Mouse (Mus musculus) C2C12 (cell line): Measurements from ENCODE around the gene Sgcg.

Source experiments
- CEBPB ChIP-seq: IDR thresholded peaks from one replicate; pipeline ENCODE4 v1.6.1; 2011; ENCODE audit warnings: low read depth, mild to moderate bottlenecking, control low read depth, moderate library complexity
- CTCF ChIP-seq: IDR thresholded peaks from one replicate; pipeline ENCODE4 v1.5.1; 2011; ENCODE audit not compliant: control insufficient read depth, insufficient read depth, insufficient read length
- MAX ChIP-seq: IDR thresholded peaks from one replicate; pipeline ENCODE4 v1.6.1; 2011; ENCODE audit warnings: mild to moderate bottlenecking, control low read depth
- MYOD1 ChIP-seq: IDR thresholded peaks from one replicate; pipeline ENCODE4 v1.6.1; 2011; ENCODE audit warnings: low read depth; ENCODE audit not compliant: control insufficient read depth, insufficient read length
- USF1 ChIP-seq: IDR thresholded peaks from one replicate; pipeline ENCODE4 v1.6.1; 2011; ENCODE audit warnings: low read depth, mild to moderate bottlenecking, control low read depth, moderate library complexity

GRCm38 (mm10) chr14:61252596-61253388 is 5.5 kb downstream of the Sgcg start:
- TF ChIP-seq USF1 (no peak), CTCF (no peak), MAX (no peak), MYOD1 (no peak), CEBPB (no peak)
